Mouse (Mus musculus): ENCODE data around the gene Lrcol1. TPM values are rescaled to one million over a fixed set of nuclear protein-coding genes. Genes with fewer than 3 reads are reported as not detected.

The Lrcol1 gene
- total and polyA plus RNA-seq, 3 experiments: not detected

GRCm38 (mm10) chr5:110330508-110330907 is 14.0 kb upstream of the Lrcol1 start:
- TF ChIP-seq USF2 (IDR thresholded peaks at IDR 0.05; ENCODE audit: borderline replicate concordance in 1 of 2, insufficient read depth in 1 of 2, low read depth in 1 of 2, low read length in 2 of 2): no peak
- no peak for TF ChIP-seq ZKSCAN1 (IDR thresholded peaks at IDR 0.05; ENCODE audit: low read depth, low read length)
- no peak for TF ChIP-seq ZMIZ1 (IDR thresholded peaks at IDR 0.05; ENCODE audit: low read depth, low read length)
- no peak for TF ChIP-seq MAFK (IDR thresholded peaks at IDR 0.05; ENCODE audit: borderline replicate concordance, low read depth, low read length)
- peak; percentile 81 for TF ChIP-seq ZNF384 (IDR thresholded peaks at IDR 0.05; ENCODE audit: low read depth, low read length)
- no peak for TF ChIP-seq ETS1 (IDR thresholded peaks at IDR 0.05; ENCODE audit: low read depth, low read length)
- TF ChIP-seq MYC (IDR thresholded peaks at IDR 0.05; ENCODE audit: low read depth, low read length): no peak
- no peak for TF ChIP-seq TCF12 (IDR thresholded peaks at IDR 0.05; ENCODE audit: low read depth, low read length)
- TF ChIP-seq SIN3A (IDR thresholded peaks at IDR 0.05; ENCODE audit: low read length): no peak
- no peaks in the 10 kb centered on the region for H3K27me3 ChIP-seq (ENCODE audit: control insufficient read depth in 1 of 2, insufficient read depth in 2 of 2, low read length in 2 of 2)
- no peaks in the 10 kb centered on the region for H3K9me3 ChIP-seq (replicated peaks; ENCODE audit: insufficient read depth, low read length)
- H3K36me3 ChIP-seq (ENCODE audit: control insufficient read depth in 1 of 2, insufficient read depth in 2 of 2, low read length in 2 of 2): peaks cover 0 to 23% of the 10 kb centered on the region in 2 experiments; a peak in 2 of 4 replicates
- no peak overlapping the region for H3K27ac ChIP-seq (ENCODE audit: control insufficient read depth, low read depth, low read length)
- H3K4me3 ChIP-seq (ENCODE audit: control insufficient read depth in 1 of 2, insufficient read depth in 1 of 2, low read depth in 2 of 2, low read length in 2 of 2): no peak overlapping the region
- H3K9ac ChIP-seq (ENCODE audit: control insufficient read depth, low read depth, low read length, poor library complexity, severe bottlenecking): no peak overlapping the region
- no peaks in the 10 kb centered on the region for H3K79me2 ChIP-seq (ENCODE audit: control insufficient read depth, insufficient read depth, low read length, poor library complexity)
- DNase-seq (ENCODE audit: low read depth, low spot score): no peak
- no peaks in the 10 kb centered on the region for H3K4me1 ChIP-seq (ENCODE audit: control insufficient read depth in 1 of 2, insufficient read depth in 2 of 2, low read length in 2 of 2)

- no peak overlapping the region for H3K27ac ChIP-seq (ENCODE audit: control insufficient read depth, low read depth, low read length)
- no peaks in the 10 kb centered on the region for H3K27me3 ChIP-seq (ENCODE audit: control insufficient read depth in 1 of 2, insufficient read depth in 2 of 2, low read length in 2 of 2)
- no peak overlapping the region for H3K4me3 ChIP-seq (ENCODE audit: control insufficient read depth in 1 of 2, insufficient read depth in 1 of 2, low read depth in 2 of 2, low read length in 2 of 2)
- H3K79me2 ChIP-seq (ENCODE audit: control insufficient read depth, insufficient read depth, low read length, poor library complexity): no peaks in the 10 kb centered on the region
- H3K4me1 ChIP-seq (ENCODE audit: control insufficient read depth in 1 of 2, insufficient read depth in 2 of 2, low read length in 2 of 2): 0 out of 4 replicates have a peak, but pooled peaks cover 0 to 2% of the 10 kb centered on the region in 2 experiments
- no peak overlapping the region for H3K9ac ChIP-seq (ENCODE audit: control insufficient read depth, low read depth, low read length, poor library complexity, severe bottlenecking)
- no peak for TF ChIP-seq MYB (IDR thresholded peaks at IDR 0.05; ENCODE audit: low read depth, low read length)
- no peak for TF ChIP-seq CHD1 (IDR thresholded peaks at IDR 0.05; ENCODE audit: low read depth, low read length)
- TF ChIP-seq TBP (IDR thresholded peaks at IDR 0.05; ENCODE audit: low read depth, low read length): no peak
- TF ChIP-seq MAFK (IDR thresholded peaks at IDR 0.05; ENCODE audit: borderline replicate concordance, low read depth, low read length): no peak
- no peak for TF ChIP-seq ETS1 (IDR thresholded peaks at IDR 0.05; ENCODE audit: low read depth, low read length)
- no peak for TF ChIP-seq CHD2 (IDR thresholded peaks at IDR 0.05; ENCODE audit: low read length)
- TF ChIP-seq RAD21 (IDR thresholded peaks at IDR 0.05; ENCODE audit: low read depth, low read length): no peak
- no peak for TF ChIP-seq SIN3A (IDR thresholded peaks at IDR 0.05; ENCODE audit: low read length)
- no peak for TF ChIP-seq RCOR1 (IDR thresholded peaks at IDR 0.05; ENCODE audit: low read depth, low read length)
- TF ChIP-seq BHLHE40 (IDR thresholded peaks at IDR 0.05; ENCODE audit: borderline replicate concordance, low read depth, low read length): no peak
- TF ChIP-seq TCF12 (IDR thresholded peaks at IDR 0.05; ENCODE audit: low read depth, low read length): no peak
- no peak for TF ChIP-seq MAX (IDR thresholded peaks at IDR 0.05; ENCODE audit: low read length)
- no peak for TF ChIP-seq CTCF (IDR thresholded peaks at IDR 0.05 in 2 of 3, conservative IDR thresholded peaks at IDR 0.05 in 1 of 3; ENCODE audit: control insufficient read depth in 1 of 3, insufficient read depth in 1 of 3, low read depth in 2 of 3, low read length in 3 of 3, poor library complexity in 1 of 3, severe bottlenecking in 1 of 3)
- peak; percentile 30 for DNase-seq (ENCODE audit: low read depth, low spot score)
- H3K9me3 ChIP-seq (replicated peaks; ENCODE audit: insufficient read depth, low read length): no peaks in the 10 kb centered on the region
- H3K36me3 ChIP-seq (ENCODE audit: control insufficient read depth in 1 of 2, insufficient read depth in 2 of 2, low read length in 2 of 2): peaks cover 0 to 11% of the 10 kb centered on the region in 2 experiments; a peak in 3 of 4 replicates
Measured at GRCm38 (mm10) chr5:110338792-110339191, 5.7 kb upstream of the Lrcol1 start.
